Mouse (Mus musculus): ENCODE data around the gene Ank3. TPM values are rescaled to one million over a fixed set of nuclear protein-coding genes. Genes with fewer than 3 reads are reported as not detected.

Ank3 gene
- polyA plus RNA-seq, 1 experiment from 2014 or later: 70.0 TPM

DNA sequence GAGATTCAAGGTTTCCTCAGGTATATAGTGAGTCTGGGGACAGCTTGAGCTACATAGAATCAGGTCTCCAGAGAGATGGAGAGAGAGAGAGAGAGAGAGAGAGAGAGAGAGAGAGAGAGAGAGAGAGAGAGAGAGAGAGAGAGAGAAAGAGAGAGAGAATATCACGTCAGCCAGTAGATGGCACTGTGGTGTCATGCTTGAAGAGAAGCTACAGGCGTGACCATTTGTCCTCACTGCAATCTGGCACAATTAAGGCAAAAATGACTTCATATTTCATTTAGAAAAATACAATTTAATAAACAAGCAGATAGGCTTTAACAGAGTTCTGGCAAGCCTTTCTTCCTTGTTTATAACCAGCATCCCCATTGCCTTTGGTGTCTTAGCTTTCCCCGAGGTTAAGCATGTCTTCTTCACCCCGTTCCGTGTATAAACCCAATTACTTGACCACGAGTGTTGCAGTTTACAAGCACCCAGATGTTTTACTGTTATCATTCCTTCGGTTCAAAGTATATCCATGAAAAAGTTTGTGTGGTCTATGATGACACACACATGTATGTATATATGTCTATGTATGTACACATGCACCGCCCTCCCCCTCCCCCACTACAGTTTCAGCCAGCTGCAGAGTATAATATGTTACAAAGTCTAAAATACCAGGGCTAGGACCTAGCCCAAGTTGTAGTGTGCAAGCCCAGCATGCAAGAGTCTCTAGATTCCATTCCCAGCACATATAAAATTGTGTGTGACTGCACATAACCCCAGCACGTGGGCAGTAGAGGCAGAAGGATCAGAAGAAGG lies 53.8 kb downstream of the Ank3 start:
- Histone ChIP-seq H3K4me2 (ENCODE audit: low read depth) (no peak overlapping the region), H3K27ac (ENCODE audit: low read depth, low read length) (no peak overlapping the region), H3K9me3 (ENCODE audit: control insufficient read depth, low read length) (no peaks in the 10 kb centered on the region), H3K36me3 (ENCODE audit: control insufficient read depth, insufficient read depth, low read length) (no peaks in the 10 kb centered on the region), H3K4me3 (ENCODE audit: low read depth, low read length) (no peak overlapping the region), H3K4me1 (ENCODE audit: control insufficient read depth, insufficient read depth, low read length) (no peaks in the 10 kb centered on the region), H3K9ac (ENCODE audit: low read length) (no peak overlapping the region), H3K27me3 (ENCODE audit: control insufficient read depth, insufficient read depth, low read length) (no peaks in the 10 kb centered on the region)
- ATAC-seq (ENCODE audit: insufficient read depth, low FRiP score, low TSS enrichment) (no peak), DNase-seq (ENCODE audit: low spot score) (peak; percentile 48)
- WGBS: 64% methylated on average over 9 of the region's 9 CpGs

DNA sequence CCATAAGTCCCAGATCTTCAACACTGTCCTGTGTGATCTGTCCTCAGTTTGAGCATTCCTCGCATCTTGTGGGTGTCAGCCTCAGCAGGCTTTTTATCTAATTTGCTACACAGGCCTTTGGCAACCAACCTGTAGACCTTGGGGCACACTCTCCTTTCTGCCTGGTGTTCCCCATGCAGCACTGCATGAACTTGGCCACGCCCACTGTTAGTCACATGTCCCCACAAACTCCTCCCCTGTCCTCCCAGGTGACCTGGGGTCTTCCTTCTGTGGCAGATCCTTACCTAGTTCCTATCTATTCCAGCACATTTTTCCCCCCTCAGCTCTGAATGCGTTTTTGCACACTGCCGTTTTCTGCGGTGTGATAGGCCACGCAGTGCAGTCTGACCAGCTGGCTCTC lies 55.0 kb downstream of the Ank3 start:
- 88% methylated on average over 6 of the region's 6 CpGs for WGBS
- Histone ChIP-seq H3K9ac (ENCODE audit: low read length) (no peak overlapping the region), H3K27me3 (ENCODE audit: control insufficient read depth, insufficient read depth, low read length) (no peaks in the 10 kb centered on the region), H3K4me2 (ENCODE audit: low read depth) (no peak overlapping the region), H3K36me3 (ENCODE audit: control insufficient read depth, insufficient read depth, low read length) (no peaks in the 10 kb centered on the region), H3K4me3 (ENCODE audit: low read depth, low read length) (no peak overlapping the region), H3K4me1 (ENCODE audit: control insufficient read depth, insufficient read depth, low read length) (no peaks in the 10 kb centered on the region), H3K27ac (ENCODE audit: low read depth, low read length) (no peak overlapping the region), H3K9me3 (ENCODE audit: control insufficient read depth, low read length) (no peaks in the 10 kb centered on the region)
- ATAC-seq (ENCODE audit: insufficient read depth, low FRiP score, low TSS enrichment) (no peak), DNase-seq (ENCODE audit: low spot score) (no peak)

DNA sequence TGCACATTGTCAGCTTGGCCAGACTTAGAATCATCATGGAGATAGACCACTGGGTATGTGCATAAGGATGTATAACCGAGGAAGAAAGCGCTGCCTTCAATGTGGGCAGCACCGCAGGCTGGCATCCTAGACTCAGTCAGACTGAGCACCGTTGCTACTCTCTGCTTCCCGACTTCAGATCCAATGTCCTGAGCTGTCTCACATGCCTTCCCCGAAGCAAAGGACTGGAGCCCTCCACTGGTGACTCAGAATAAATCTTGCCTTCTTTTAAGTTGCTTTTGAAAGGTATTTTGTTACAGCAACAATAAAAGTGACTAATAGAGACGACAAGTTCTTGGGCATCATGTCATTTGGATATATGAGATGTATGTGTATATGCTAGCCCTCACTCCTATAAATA lies 55.9 kb downstream of the Ank3 start:
- H3K4me2 ChIP-seq (ENCODE audit: low read depth): no peak overlapping the region
- 71% methylated on average over 7 of the region's 7 CpGs for WGBS
- no peaks in the 10 kb centered on the region for H3K4me1 ChIP-seq (ENCODE audit: control insufficient read depth, insufficient read depth, low read length)
- H3K36me3 ChIP-seq (ENCODE audit: control insufficient read depth, insufficient read depth, low read length): no peaks in the 10 kb centered on the region
- no peaks in the 10 kb centered on the region for H3K9me3 ChIP-seq (ENCODE audit: control insufficient read depth, low read length)
- DNase-seq (ENCODE audit: low spot score) (no peak), ATAC-seq (ENCODE audit: insufficient read depth, low FRiP score, low TSS enrichment) (no peak)
- H3K27me3 ChIP-seq (ENCODE audit: control insufficient read depth, insufficient read depth, low read length): no peaks in the 10 kb centered on the region
- H3K4me3 ChIP-seq (ENCODE audit: low read depth, low read length): no peak overlapping the region
- H3K27ac ChIP-seq (ENCODE audit: low read depth, low read length): no peak overlapping the region
- no peak overlapping the region for H3K9ac ChIP-seq (ENCODE audit: low read length)

DNA sequence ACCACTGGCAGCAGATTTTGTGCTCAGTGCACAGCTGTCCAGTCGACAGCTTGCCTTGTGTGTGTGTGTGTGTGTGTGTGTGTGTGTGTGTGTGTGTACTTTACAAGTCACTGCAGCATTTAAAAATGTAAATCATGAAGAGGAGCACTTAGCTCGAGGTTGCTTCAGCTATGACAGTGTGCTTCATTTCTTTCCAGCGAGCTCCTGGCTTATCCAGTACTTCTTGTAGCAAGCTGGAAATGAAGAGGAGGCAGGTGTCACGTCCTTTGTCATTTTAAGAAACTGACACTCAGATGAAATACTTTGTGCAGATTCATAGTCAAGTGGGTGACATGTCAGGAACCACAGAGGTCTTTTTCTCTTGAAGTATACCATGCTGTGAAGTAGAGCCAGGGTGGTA lies 66.3 kb downstream of the Ank3 start:
- Histone ChIP-seq H3K27me3 (ENCODE audit: control insufficient read depth, insufficient read depth, low read length) (no peaks in the 10 kb centered on the region), H3K4me1 (ENCODE audit: control insufficient read depth, insufficient read depth, low read length) (peaks cover 11% of the 10 kb centered on the region; the same call in 1 of the 2 replicates), H3K4me2 (ENCODE audit: low read depth) (no peak overlapping the region), H3K27ac (ENCODE audit: low read depth, low read length) (no peak overlapping the region), H3K36me3 (ENCODE audit: control insufficient read depth, insufficient read depth, low read length) (no peaks in the 10 kb centered on the region), H3K9me3 (ENCODE audit: control insufficient read depth, low read length) (no peaks in the 10 kb centered on the region), H3K4me3 (ENCODE audit: low read depth, low read length) (no peak overlapping the region), H3K9ac (ENCODE audit: low read length) (no peak overlapping the region)
- ATAC-seq (ENCODE audit: insufficient read depth, low FRiP score, low TSS enrichment) (no peak), DNase-seq (ENCODE audit: low spot score) (no peak)
- WGBS: 68% methylated on average over 4 of the region's 4 CpGs

DNA sequence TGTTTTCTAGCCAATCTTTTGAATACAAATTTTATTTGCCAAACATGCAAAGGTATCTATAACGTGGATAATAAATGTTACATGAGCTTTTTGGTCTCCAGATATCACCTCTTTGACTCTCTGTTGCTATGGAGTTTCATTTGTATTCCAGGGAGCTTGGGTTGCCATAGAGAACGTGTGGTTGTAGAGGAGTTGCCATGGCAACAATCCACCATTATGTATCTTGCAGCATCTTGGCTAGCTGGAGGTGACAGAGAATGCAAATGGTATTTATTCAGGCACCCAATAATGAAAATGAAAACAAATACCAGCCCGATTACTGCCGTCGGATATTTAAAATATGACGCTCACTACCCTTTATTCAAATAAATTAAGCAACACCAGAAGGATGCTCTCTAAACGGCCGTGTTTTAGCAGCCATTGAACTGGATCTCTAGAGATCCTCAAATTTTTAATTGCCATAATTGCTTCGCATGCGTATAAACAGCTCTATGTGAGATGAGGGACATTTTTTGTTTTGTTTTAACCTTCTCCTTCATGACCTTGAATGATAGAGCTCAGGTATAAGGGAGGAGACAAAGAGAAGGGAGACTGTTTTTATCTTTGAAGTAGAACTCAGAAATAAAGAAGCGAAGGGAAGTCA lies 67.1 kb downstream of the Ank3 start:
- Histone ChIP-seq H3K27ac (ENCODE audit: low read depth, low read length) (peak overlapping the region; percentile 47; the same call in 1 of the 2 replicates), H3K4me1 (ENCODE audit: control insufficient read depth, insufficient read depth, low read length) (peaks cover 11% of the 10 kb centered on the region; the same call in 1 of the 2 replicates), H3K4me2 (ENCODE audit: low read depth) (peak overlapping the region; percentile 13; the same call in 1 of the 2 replicates), H3K4me3 (ENCODE audit: low read depth, low read length) (no peak overlapping the region), H3K27me3 (ENCODE audit: control insufficient read depth, insufficient read depth, low read length) (no peaks in the 10 kb centered on the region), H3K9ac (ENCODE audit: low read length) (no peak overlapping the region), H3K36me3 (ENCODE audit: control insufficient read depth, insufficient read depth, low read length) (no peaks in the 10 kb centered on the region), H3K9me3 (ENCODE audit: control insufficient read depth, low read length) (no peaks in the 10 kb centered on the region)
- WGBS: 53% methylated on average over 11 of the region's 11 CpGs
- DNase-seq (ENCODE audit: low spot score): peak; percentile 72
- peak; percentile 78; the same call in 1 of the 2 replicates for ATAC-seq (ENCODE audit: insufficient read depth, low FRiP score, low TSS enrichment)

DNA sequence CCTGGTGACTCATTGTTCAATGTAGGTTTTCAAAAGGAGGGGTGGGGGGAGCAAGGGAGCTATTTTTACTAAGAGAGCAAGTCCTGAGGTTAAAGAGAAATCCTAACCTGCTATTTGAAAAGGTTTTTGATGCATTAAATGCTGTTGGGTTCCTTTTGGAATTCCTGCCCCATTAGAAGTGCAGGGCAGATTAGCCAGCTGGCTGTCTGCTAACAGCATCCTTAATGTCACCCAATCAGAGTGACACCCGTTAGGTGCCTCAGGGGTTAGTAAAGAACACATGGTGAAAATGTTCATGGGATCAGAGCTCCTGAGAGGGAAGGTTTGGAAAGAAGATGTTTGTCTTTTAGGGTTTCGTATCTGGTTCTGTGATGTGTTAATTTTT lies 67.6 kb downstream of the Ank3 start:
- Histone ChIP-seq H3K4me3 (ENCODE audit: low read depth, low read length) (no peak overlapping the region), H3K36me3 (ENCODE audit: control insufficient read depth, insufficient read depth, low read length) (no peaks in the 10 kb centered on the region), H3K9ac (ENCODE audit: low read length) (no peak overlapping the region), H3K4me1 (ENCODE audit: control insufficient read depth, insufficient read depth, low read length) (peaks cover 11% of the 10 kb centered on the region; the same call in 1 of the 2 replicates), H3K4me2 (ENCODE audit: low read depth) (no peak overlapping the region), H3K27me3 (ENCODE audit: control insufficient read depth, insufficient read depth, low read length) (no peaks in the 10 kb centered on the region), H3K9me3 (ENCODE audit: control insufficient read depth, low read length) (no peaks in the 10 kb centered on the region), H3K27ac (ENCODE audit: low read depth, low read length) (peak overlapping the region; percentile 47)
- no peak for DNase-seq (ENCODE audit: low spot score)
- 57% methylated on average over 2 of the region's 2 CpGs for WGBS
- ATAC-seq (ENCODE audit: insufficient read depth, low FRiP score, low TSS enrichment): no peak

DNA sequence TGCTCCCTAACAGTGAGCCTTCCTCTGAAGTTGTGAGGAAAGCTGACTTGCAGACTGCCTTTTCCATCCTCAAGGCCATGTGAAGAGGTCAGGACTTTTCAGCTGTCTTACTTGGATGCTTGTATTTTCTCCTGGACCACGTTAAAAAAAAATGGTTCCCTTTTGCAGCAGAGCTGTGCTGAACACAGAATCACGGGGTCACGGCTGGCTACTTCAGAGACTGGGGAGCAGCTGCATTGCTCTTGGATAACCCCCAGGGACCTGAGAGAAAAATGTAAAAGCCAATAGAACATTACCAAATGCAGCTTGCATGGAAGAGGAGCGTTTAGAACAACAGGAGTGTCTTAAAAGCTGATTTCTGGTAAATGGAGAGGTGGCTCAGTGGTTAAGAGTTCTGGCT lies 68.0 kb downstream of the Ank3 start:
- Histone ChIP-seq H3K4me1 (ENCODE audit: control insufficient read depth, insufficient read depth, low read length) (peaks cover 11% of the 10 kb centered on the region; the same call in 1 of the 2 replicates), H3K4me2 (ENCODE audit: low read depth) (no peak overlapping the region), H3K36me3 (ENCODE audit: control insufficient read depth, insufficient read depth, low read length) (no peaks in the 10 kb centered on the region), H3K27me3 (ENCODE audit: control insufficient read depth, insufficient read depth, low read length) (no peaks in the 10 kb centered on the region), H3K27ac (ENCODE audit: low read depth, low read length) (peak overlapping the region; percentile 47), H3K4me3 (ENCODE audit: low read depth, low read length) (no peak overlapping the region), H3K9ac (ENCODE audit: low read length) (no peak overlapping the region), H3K9me3 (ENCODE audit: control insufficient read depth, low read length) (no peaks in the 10 kb centered on the region)
- DNase-seq (ENCODE audit: low spot score): peak; percentile 40
- ATAC-seq (ENCODE audit: insufficient read depth, low FRiP score, low TSS enrichment): no peak
- WGBS: 58% methylated on average over 4 of the region's 4 CpGs

DNA sequence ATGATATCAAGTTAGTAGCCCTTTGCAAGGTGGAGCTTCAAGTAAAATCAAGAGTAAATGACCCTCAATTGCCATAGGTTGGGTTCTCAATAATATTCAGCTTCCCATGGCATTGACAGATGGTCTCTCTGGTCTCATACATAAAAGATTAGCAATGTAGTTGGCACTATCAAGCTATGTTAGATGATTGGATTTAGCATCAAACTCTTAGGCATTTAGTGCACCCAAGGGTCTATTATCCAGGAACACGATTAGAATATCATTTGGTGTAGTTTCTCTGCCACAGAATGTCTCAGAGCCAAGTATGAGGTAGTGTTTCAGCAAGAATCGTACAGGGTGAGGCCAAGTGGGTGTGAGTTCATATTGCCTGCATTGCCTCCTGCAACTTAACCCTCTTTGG lies 68.6 kb downstream of the Ank3 start:
- Histone ChIP-seq H3K4me3 (ENCODE audit: low read depth, low read length) (no peak overlapping the region), H3K27me3 (ENCODE audit: control insufficient read depth, insufficient read depth, low read length) (no peaks in the 10 kb centered on the region), H3K9ac (ENCODE audit: low read length) (no peak overlapping the region), H3K27ac (ENCODE audit: low read depth, low read length) (0 out of 2 replicates have a peak overlapping the region, but pooled peaks have one; percentile 47), H3K36me3 (ENCODE audit: control insufficient read depth, insufficient read depth, low read length) (no peaks in the 10 kb centered on the region), H3K9me3 (ENCODE audit: control insufficient read depth, low read length) (no peaks in the 10 kb centered on the region), H3K4me2 (ENCODE audit: low read depth) (no peak overlapping the region), H3K4me1 (ENCODE audit: control insufficient read depth, insufficient read depth, low read length) (peaks cover 11% of the 10 kb centered on the region; the same call in 1 of the 2 replicates)
- 69% methylated on average over 2 of the region's 2 CpGs for WGBS
- ATAC-seq (ENCODE audit: insufficient read depth, low FRiP score, low TSS enrichment): no peak
- DNase-seq (ENCODE audit: low spot score): no peak

DNA sequence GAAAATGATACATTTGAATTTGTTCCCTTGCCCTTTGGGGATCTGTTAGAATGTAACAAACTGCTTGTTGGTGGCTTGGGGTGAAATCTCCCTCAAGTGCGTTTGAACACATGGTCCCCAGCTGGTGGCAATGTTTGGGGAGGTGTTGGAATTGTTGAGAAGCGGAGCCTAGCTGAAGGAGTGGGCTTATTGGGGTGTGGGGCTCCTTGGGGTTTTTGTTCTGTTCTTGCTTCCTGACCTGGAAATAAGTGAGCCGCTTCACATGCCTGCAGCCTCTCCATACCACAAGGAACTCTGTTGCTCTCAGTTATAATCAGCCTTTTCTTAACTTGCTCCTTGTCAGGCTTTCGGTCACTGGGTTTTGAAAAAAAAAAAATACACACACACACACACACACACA lies 73.3 kb downstream of the Ank3 start:
- no peak overlapping the region for H3K4me3 ChIP-seq (ENCODE audit: low read depth, low read length)
- ATAC-seq (ENCODE audit: insufficient read depth, low FRiP score, low TSS enrichment) (no peak), DNase-seq (ENCODE audit: low spot score) (no peak)
- no peak overlapping the region for H3K9ac ChIP-seq (ENCODE audit: low read length)
- 55% methylated on average over 4 of the region's 4 CpGs for WGBS
- no peaks in the 10 kb centered on the region for H3K36me3 ChIP-seq (ENCODE audit: control insufficient read depth, insufficient read depth, low read length)
- no peaks in the 10 kb centered on the region for H3K27me3 ChIP-seq (ENCODE audit: control insufficient read depth, insufficient read depth, low read length)
- no peak overlapping the region for H3K4me2 ChIP-seq (ENCODE audit: low read depth)
- no peaks in the 10 kb centered on the region for H3K9me3 ChIP-seq (ENCODE audit: control insufficient read depth, low read length)
- no peak overlapping the region for H3K27ac ChIP-seq (ENCODE audit: low read depth, low read length)
- H3K4me1 ChIP-seq (ENCODE audit: control insufficient read depth, insufficient read depth, low read length): peaks cover 8% of the 10 kb centered on the region; the same call in 1 of the 2 replicates

All from neural tube, embryonic 11.5 days (tissue).